Mouse (Mus musculus) central nervous system, embryonic 11.5 days (tissue): ENCODE results near the gene Mcub. TPM values are rescaled to one million over a fixed set of nuclear protein-coding genes. Genes with fewer than 3 reads are reported as not detected.

Experiments used
- polyA plus RNA-seq: library from polyadenylated mRNA; depleted of rRNA; stranded (reverse); fragments of >200 nt; gene quantifications from 2 replicates; pipeline ENCODE4 v1.2.3, GENCODE M21; 2012; rRNA removed

The Mcub gene
- 1.2 and 1.5 TPM in 2 replicates for polyA plus RNA-seq

DNA sequence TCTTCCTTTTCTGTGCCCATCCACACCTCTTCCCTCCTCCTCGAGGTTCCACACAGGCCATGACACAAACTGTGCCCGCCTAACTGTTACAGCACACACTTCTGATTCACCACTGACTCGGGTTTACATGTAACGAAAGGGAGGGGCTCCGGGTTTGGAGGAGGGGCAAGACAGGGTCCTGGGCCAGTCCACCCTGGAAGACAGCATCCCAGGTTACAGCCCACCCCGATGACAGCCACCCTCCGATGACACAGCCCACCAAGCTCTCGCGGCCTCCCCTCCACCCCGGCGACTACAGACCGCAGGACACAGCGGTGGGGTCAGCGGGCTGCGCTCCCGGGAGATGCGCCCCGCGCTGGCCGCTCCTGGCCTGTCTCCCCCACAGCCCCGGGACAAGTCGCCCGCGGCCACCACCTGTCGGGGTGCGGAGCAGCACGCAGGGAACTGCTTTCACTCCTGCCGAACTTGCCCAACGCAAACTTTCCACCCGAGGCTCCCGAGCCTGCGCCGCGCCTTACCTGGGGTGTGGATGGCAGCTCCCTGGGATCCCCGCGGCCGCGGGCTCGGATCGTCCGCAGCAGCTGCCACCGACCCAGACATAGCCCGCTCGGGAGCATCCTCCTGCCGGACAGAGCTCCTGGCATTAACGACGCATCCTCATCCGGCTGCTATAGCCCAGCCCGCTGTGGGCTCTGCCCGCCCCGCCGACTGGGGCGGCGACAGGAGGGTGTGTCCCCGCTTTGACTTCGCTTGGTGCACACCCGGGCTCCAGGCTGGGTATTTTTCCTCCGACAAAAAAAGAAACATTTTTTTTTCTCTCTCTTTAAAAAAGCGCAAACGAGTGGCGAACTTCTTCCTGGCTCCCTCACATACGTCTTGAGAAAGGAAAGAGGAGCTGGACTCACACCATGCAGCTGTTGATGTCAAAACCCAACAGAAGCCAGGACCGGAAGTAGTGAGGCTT is at the start of gene Mcub:
Mcub (minus strand) TSS at position 775 of the 964 bp plus-strand sequence.

GRCm38 (mm10) chr3:129901271-129901809 is 68.7 kb downstream of the Mcub start, which contains the start of gene Casp6:
Casp6 (plus strand) TSS chr3:129901425.

DNA sequence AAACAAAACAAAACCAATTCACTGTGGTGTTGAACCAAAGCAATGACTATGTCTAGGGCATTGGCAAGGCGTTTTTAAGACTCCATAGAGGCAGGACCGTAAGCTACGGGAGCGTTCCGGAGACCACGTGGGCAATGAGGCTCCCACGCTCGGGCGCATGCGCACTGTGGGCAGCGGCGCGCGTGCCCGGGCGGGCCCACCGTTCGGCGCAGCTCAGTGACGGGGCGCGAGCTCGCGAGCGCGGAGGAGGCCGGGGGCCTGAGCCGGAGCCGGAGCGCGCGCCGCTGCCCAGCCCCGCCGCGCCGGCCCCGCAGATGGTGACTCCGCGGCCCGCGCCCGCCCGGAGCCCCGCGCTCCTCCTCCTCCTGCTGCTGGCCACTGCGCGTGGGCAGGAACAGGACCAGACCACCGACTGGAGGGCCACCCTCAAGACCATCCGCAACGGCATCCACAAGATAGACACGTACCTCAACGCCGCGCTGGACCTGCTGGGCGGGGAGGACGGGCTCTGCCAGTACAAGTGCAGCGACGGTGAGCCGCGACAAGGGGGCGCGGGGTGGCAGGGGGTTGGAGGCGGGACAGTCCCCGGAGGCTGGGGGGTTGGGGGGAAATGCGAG is 91.5 kb downstream of the Mcub start, which contains the start of gene Pla2g12a:
Pla2g12a (plus strand) TSS at position 202 of the 617 bp plus-strand sequence.

Other genes starting within 250 kb of the Mcub start
- 3.3 and 3.6 TPM in 2 replicates for gene Egf, start 214.9 kb downstream of the Mcub start, polyA plus RNA-seq
- gene Lrit3, start 166.2 kb downstream of the Mcub start, polyA plus RNA-seq, result 0.07 and 0.13 TPM in 2 replicates
- 0.40 and 0.82 TPM in 2 replicates for gene Rrh, start 147.6 kb downstream of the Mcub start, polyA plus RNA-seq
- gene Gar1, start 138.8 kb downstream of the Mcub start, polyA plus RNA-seq, result 122 and 179 TPM in 2 replicates
- gene Cfi, start 134.3 kb downstream of the Mcub start, polyA plus RNA-seq, result 2.2 and 5.7 TPM in 2 replicates
- gene Pla2g12a, start 91.6 kb downstream of the Mcub start, polyA plus RNA-seq, result 19.0 and 20.5 TPM in 2 replicates
- gene Casp6, start 68.8 kb downstream of the Mcub start, polyA plus RNA-seq, result 67.0 and 68.0 TPM in 2 replicates
- gene Sec24b, start 91.3 kb upstream of the Mcub start, polyA plus RNA-seq, result 64.8 and 76.0 TPM in 2 replicates
- gene Col25a1, start 161.3 kb upstream of the Mcub start, polyA plus RNA-seq, result 3.2 and 13.6 TPM in 2 replicates